Comparison of ENCODE assay signal across 8 mouse cellular contexts in genomic region chr4:116150156-116150861, GRCm38 (mm10). TPM values are rescaled to one million over a fixed set of nuclear protein-coding genes. Genes with fewer than 3 reads are reported as not detected.
A peak's percentile ranks its signal among the peaks of the same experiment; 100 is the strongest.
DNase-seq lines count a peak whose midpoint lies in the region; ATAC-seq lines count a peak whose summit lies in the region.

No protein-coding gene starts in this region.

- H3K36me3 ChIP-seq in forebrain, embryonic 13.5 days (ENCODE audit: poor library complexity, severe bottlenecking), result peaks cover 37% of the 10 kb centered on the region

- H3K27me3 ChIP-seq in forebrain, embryonic 13.5 days, result no peaks in the 10 kb centered on the region

- peak overlapping the region; percentile 80 for H3K27ac ChIP-seq in forebrain, embryonic 13.5 days

- peak; percentile 63 for DNase-seq in R1 (ENCODE audit: low read depth, low spot score)
- peak; percentile 66 for DNase-seq in cerebellum, adult 11 months
- peak; percentile 75 to 80 for DNase-seq in heart, postnatal 36 days
- DNase-seq in layer of hippocampus, postnatal 14 days (ENCODE audit: low spot score in 2 of 2), result peak; percentile 32 to 50
- DNase-seq in retina, postnatal 7 days (ENCODE audit: low read depth, low spot score), result peak; percentile 53
- peak; percentile 73 for DNase-seq in urinary bladder, postnatal 14 days (ENCODE audit: low spot score)

- H3K4me3 ChIP-seq in forebrain, embryonic 13.5 days, result peak overlapping the region; percentile 73

- WGBS in forebrain, embryonic 13.5 days, result under 1% methylated on average over 66 of the region's 73 CpGs

- ATAC-seq in forebrain, embryonic 13.5 days, result peak; percentile 93
- peak; percentile 88 for ATAC-seq in megakaryocyte, adult 5-6 weeks (ENCODE audit: poor library complexity, severe bottlenecking)

- peak overlapping the region; percentile 71 for H3K4me2 ChIP-seq in forebrain, embryonic 13.5 days

- intact Hi-C loops in heart, postnatal 36 days (cut with DNase I), result no loop called here

- peaks cover 21% of the 10 kb centered on the region for H3K4me1 ChIP-seq in forebrain, embryonic 13.5 days

- no peaks in the 10 kb centered on the region for H3K9me3 ChIP-seq in forebrain, embryonic 13.5 days (replicated peaks)

- peak overlapping the region; percentile 91 for H3K9ac ChIP-seq in forebrain, embryonic 13.5 days

RNA-seq across cellular contexts. Expression of gene Lurap1, which starts 0.8 kb away (rescaled TPM):
- polyA plus RNA-seq in forebrain, embryonic 13.5 days (2015; fragmentation: Nextera tagmentation; extraction: Ambion mirVana), result 2.0 and 2.3 TPM in 2 replicates
- total RNA-seq in heart, postnatal 36 days (2021), result 1 to 10 TPM; 4.6 to 5.1 TPM
- total RNA-seq in layer of hippocampus, postnatal 14 days (2021), result 10 to 100 TPM; 18.2 to 23.8 TPM
- total RNA-seq in megakaryocyte, adult 5-6 weeks (2015), result not detected in 2 replicates
- total RNA-seq in megakaryocyte, adult 5-6 weeks (2017), result not detected in 2 replicates

RNA-seq across cellular contexts. Expression of gene Tspan1, which starts 17.1 kb away (rescaled TPM):
- polyA plus RNA-seq in forebrain, embryonic 13.5 days (2015; fragmentation: Nextera tagmentation; extraction: Ambion mirVana), result 0.22 TPM in 1 of 2 replicates, not detected in the other
- not detected for total RNA-seq in heart, postnatal 36 days (2021)
- not detected for total RNA-seq in layer of hippocampus, postnatal 14 days (2021)
- total RNA-seq in megakaryocyte, adult 5-6 weeks (2015), result not detected in 2 replicates
- not detected in 2 replicates for total RNA-seq in megakaryocyte, adult 5-6 weeks (2017)

RNA-seq across cellular contexts. Expression of gene 1700042G07Rik, which starts 22.9 kb away (rescaled TPM):
- not detected in 2 replicates for polyA plus RNA-seq in forebrain, embryonic 13.5 days (2015; fragmentation: Nextera tagmentation; extraction: Ambion mirVana)
- not detected for total RNA-seq in heart, postnatal 36 days (2021)
- total RNA-seq in layer of hippocampus, postnatal 14 days (2021), result not detected
- total RNA-seq in megakaryocyte, adult 5-6 weeks (2015), result not detected in 2 replicates
- not detected in 2 replicates for total RNA-seq in megakaryocyte, adult 5-6 weeks (2017)

RNA-seq across cellular contexts. Expression of gene Gm49337, which starts 22.9 kb away (rescaled TPM):
- not detected in 2 replicates for polyA plus RNA-seq in forebrain, embryonic 13.5 days (2015; fragmentation: Nextera tagmentation; extraction: Ambion mirVana)
- not detected for total RNA-seq in heart, postnatal 36 days (2021)
- total RNA-seq in layer of hippocampus, postnatal 14 days (2021), result 1 to 10 TPM in 1 of 2 experiments, not detected in 1; 1.4 TPM
- total RNA-seq in megakaryocyte, adult 5-6 weeks (2015), result not detected in 2 replicates
- total RNA-seq in megakaryocyte, adult 5-6 weeks (2017), result 0.48 TPM in 1 of 2 replicates, not detected in the other

RNA-seq across cellular contexts. Expression of gene Pomgnt1, which starts 26.7 kb away (rescaled TPM):
- 52.8 and 54.2 TPM in 2 replicates for polyA plus RNA-seq in forebrain, embryonic 13.5 days (2015; fragmentation: Nextera tagmentation; extraction: Ambion mirVana)
- total RNA-seq in heart, postnatal 36 days (2021), result 10 to 100 TPM; 63.5 to 66.3 TPM
- total RNA-seq in layer of hippocampus, postnatal 14 days (2021), result 10 to 100 TPM; 71.8 to 72.1 TPM
- total RNA-seq in megakaryocyte, adult 5-6 weeks (2015), result 3.3 and 6.7 TPM in 2 replicates
- total RNA-seq in megakaryocyte, adult 5-6 weeks (2017), result 7.3 and 9.3 TPM in 2 replicates

Comparison
In these comparisons a context has a peak if more than half of its experiments do, and no peak if none do; other contexts are left out.
1. Peak in every context shown above with its lines: DNase-seq, ATAC-seq, H3K4me3 ChIP-seq and H3K27ac ChIP-seq.
2. RNA of gene Lurap1, which starts 0.8 kb away (total RNA-seq): 18.2 to 23.8 TPM in layer of hippocampus, postnatal 14 days and 4.6 to 5.1 TPM in heart, postnatal 36 days; not detected in megakaryocyte, adult 5-6 weeks; every median in the first group is over 4 times any median in the second.